Mouse (Mus musculus): ENCODE results near the gene Epha10.

DNA sequence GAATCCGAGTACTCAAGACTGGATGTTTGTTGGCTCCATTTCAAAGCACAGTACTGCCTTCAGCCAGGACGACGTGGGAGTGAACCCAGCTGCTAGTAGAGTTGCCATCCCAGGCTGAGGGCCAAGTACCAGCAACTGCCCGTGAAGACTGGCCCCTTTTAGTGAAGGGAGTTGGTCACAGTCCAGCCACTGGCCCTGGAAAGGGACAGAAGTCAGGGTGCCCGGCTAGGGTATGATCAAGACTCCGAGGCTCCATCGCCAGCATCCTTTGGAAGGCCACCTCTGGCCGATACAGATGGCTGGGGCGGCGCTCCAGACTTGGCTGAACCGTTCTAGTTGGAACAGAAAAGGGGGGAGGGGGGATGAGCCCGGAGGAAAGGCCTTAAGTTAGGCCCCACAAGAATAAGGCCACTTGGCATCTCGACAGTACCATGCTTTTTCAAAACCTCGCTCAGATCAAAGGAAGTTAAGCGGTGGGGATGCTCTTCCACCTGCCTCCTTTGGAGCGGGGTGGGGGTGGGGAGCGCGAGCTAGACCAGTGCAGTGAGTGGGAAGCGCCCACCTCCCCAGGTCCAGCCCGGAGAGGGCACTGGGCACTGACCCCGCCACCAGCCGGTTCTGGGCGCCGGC, 31.0 kb upstream of the Epha10 start:
- TF ChIP-seq CTCF (IDR thresholded peaks at IDR 0.05; ENCODE audit: control insufficient read depth, insufficient read depth, low read length) (no peak), POLR2A (IDR thresholded peaks at IDR 0.05; ENCODE audit: borderline replicate concordance, control insufficient read depth, low read depth, low read length) (no peak)
